Mouse (Mus musculus): ENCODE data around the gene Kat6b.
"Not testable (repeated sequence)": the region's sequence is repeated elsewhere in the genome, so short reads cannot be mapped to it uniquely, and the experiment has no call there.

Kat6b gene
- long read RNA-seq, experiment 1, partial matches to known transcripts = 0 of 5 reads
- long read RNA-seq, experiment 1, other reads (novel, unspliced or antisense) = 5 of 5 reads
- long read RNA-seq, experiment 2, partial matches to known transcripts = 1 of 7 reads
- long read RNA-seq, experiment 2, other reads (novel, unspliced or antisense) = 6 of 7 reads

- intact Hi-C loops (cut with DNase I) = no loop called here
Observed at GRCm38 (mm10) chr14:21481231-21481630, at the start of gene Kat6b. Kat6b (plus strand) TSS chr14:21481434.

DNA sequence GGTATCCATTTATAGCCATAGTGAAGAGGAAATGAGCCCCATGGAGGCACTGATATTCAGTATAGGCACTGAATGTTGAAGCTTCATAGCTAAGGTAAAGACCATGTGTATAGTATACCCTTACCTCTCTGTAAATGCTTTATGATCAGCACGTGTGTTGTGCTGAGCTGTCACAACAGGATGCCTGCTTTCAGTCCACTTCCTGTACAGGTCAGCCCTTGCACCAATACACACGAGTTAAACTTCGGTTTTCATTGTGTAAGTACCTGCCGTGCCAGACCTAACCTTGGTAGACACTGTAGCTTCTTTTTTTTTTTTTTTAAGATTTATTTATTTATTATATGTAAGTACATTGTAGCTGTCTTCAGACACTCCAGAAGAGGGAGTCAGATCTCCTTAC lies 47.8 kb upstream of the Kat6b start:
- intact Hi-C loops (cut with DNase I) = no loop called here

DNA sequence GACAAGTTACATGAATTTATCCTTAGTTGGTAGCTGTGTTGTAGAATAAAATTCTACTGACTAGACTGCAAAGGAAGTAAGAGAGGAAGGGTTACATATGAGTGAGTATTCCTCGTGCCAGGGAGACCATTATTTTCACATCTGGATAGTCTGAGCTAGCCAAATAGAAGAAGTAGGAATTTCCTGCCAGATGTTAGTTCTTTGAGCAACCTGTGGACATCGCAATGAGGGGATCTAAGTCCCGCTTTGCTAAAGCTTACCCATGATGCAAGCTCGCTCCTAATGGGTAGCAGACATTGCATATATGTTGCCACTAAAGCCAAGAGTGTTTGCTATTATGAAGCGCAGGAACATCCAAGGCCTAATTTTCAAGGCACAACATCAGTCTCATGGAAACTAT lies 47.2 kb upstream of the Kat6b start:
- intact Hi-C loops (cut with DNase I) = no loop called here

DNA sequence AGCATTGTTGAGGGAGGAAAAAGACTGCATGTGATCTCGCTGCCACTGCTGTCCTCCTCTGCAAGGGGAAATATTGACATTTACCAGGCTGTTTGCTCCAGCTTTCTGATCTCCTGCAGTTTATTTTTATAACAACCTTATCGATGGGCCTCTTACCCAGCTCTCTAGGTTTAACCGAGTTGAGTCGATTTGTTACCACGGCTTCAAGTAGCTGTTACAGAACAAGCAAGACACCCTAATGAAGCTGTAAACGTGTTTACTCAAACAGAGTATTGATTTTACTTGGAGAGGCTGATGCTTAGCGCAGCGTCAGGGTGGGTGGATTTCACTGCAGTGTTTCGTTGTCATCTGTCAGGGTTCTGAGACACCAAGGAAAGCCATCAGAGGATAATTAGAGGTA lies 46.5 kb upstream of the Kat6b start:
- intact Hi-C loops (cut with DNase I) = no loop called here

DNA sequence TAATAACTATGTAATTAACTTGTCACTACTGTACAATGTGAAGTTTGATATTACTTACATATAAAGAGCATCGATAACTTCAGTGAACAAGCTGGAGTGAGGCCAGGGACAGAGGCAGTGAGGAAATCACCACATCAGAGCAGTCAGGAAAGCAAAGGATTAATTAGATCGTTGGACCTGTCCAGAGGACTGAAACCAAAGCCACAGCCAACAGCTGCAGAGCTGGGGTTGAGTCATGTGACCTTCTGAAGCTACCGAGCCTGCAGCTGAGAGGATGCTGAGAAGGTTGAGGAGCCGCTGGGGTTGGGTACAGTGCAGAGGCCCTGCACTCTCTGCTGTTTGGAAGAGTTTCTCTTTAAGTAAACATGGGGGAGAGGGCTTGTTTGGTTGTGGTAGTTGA lies 41.4 kb upstream of the Kat6b start:
- intact Hi-C loops (cut with DNase I) = no loop called here

DNA sequence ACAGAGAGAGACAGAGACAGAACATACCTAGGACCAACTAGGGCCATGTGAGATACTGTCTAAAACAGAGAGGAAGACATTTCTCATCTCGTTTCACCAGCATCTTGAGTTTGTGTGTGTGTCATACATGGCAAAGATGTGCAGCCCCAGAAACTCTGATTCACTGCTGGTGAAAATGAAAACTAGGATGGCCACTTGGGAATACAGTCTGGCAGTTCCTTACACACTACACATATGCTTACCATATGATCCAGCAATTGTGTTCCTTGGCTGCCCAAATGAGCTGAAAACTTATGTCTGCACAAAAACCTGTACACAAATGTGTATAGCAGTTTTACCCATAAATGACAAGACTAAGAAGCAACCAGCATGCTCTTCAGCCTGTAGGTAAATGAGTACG lies 40.7 kb upstream of the Kat6b start:
- intact Hi-C loops (cut with DNase I) = no loop called here

- intact Hi-C loops (cut with DNase I) = no loop called here
Observed at GRCm38 (mm10) chr14:21441772-21442533, 39.3 kb upstream of the Kat6b start.

- intact Hi-C loops (cut with DNase I) = no loop called here
Observed at GRCm38 (mm10) chr14:21452581-21452980, 28.7 kb upstream of the Kat6b start.

GRCm38 (mm10) chr14:21453896-21454295 lies 27.3 kb upstream of the Kat6b start:
- intact Hi-C loops (cut with DNase I) = no loop called here

DNA sequence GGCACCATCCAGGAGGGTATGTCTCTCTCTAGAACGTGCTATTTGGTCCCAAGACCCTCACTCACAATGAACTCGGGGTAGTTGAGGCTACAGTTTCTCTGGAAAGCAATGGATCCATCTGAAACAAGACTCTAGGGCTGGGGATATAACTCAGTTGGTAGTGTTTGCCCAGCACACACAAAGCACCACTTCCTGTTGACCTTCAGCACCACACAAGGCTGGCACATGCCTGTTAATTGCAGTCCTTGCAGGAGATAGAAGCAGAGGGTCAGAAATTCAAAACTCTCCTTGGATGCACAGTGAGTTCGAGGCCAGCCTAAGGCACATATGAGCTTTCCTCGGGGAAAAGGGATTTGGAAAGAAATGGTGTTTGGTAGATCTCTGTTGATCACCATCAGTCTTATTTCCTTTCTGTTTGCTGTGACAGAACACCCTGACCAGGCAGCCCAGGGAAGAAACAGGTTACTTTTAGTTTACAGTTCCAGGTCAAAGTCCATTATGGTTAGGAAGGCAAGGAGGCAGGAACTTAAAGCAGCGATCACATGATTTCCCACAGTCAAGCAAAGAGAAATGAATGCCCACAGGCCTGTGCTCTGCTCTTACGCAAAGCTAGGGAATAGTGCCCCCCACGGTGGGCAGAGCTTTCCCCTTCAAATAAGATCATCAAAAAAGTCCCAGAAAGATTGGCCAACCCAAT lies 25.4 kb upstream of the Kat6b start:
- intact Hi-C loops (cut with DNase I) = no loop called here

DNA sequence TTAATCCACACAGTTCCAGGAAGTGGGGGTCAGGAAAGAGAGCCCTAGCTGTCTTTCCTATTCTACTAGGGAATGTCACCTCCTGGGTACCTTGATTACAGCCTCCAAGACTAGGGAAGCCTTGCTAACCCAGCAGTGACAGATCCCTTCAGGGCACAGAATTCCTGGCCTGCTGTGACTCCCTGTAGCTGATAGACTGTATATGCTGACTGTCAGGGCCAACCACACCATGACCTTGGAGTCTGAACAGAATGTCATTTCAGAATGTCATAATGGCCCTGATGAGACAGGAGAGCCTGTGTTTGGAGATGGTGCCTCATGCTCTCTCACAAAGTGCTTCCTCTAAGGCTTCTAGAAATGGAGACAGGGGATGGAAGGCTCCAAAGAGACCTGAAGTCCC lies 24.7 kb upstream of the Kat6b start:
- intact Hi-C loops (cut with DNase I) = no loop called here

GRCm38 (mm10) chr14:21457876-21458275 lies 23.4 kb upstream of the Kat6b start:
- intact Hi-C loops (cut with DNase I) = no loop called here

GRCm38 (mm10) chr14:21458696-21459095 lies 22.5 kb upstream of the Kat6b start:
- intact Hi-C loops (cut with DNase I) = no loop called here

- intact Hi-C loops (cut with DNase I) = no loop called here
Observed at GRCm38 (mm10) chr14:21459163-21459562, 22.1 kb upstream of the Kat6b start.

GRCm38 (mm10) chr14:21462398-21462797 lies 18.8 kb upstream of the Kat6b start:
- intact Hi-C loops (cut with DNase I) = no loop called here

DNA sequence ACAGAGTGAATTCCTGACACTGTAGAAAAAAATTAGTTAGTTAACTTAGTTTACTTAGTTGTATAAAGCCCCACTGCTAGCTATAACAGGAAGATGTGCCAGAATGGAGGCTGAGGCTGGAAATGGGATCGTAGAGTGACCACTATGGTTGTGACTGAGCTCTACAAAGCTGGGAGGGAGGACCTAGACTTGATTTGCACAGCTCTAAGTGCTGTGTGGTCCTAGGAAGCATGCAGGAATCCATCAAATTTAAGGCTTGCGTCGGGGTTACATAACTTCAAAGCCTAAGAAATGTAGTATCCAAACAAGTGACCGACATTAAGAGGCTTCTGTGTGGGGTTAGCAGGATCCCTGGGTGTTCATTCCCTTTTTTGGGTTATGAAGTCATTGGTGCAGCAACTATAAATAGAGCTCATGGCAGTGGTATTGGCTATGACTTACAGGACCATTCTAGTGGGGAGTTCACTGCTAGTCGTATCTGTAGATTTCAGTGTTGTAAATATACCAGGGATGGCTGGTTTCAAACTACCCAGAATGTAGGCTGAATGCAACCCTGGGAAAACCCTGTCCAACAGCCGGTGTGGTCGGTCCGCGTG lies 18.0 kb upstream of the Kat6b start:
- intact Hi-C loops (cut with DNase I) = no loop called here

GRCm38 (mm10) chr14:21470386-21470785 lies 10.8 kb upstream of the Kat6b start:
- intact Hi-C loops (cut with DNase I) = no loop called here

GRCm38 (mm10) chr14:21471975-21472374 lies 9.3 kb upstream of the Kat6b start:
- intact Hi-C loops (cut with DNase I) = no loop called here

- intact Hi-C loops (cut with DNase I) = not testable (repeated sequence)
Observed at GRCm38 (mm10) chr14:21474593-21475132, 6.6 kb upstream of the Kat6b start.

DNA sequence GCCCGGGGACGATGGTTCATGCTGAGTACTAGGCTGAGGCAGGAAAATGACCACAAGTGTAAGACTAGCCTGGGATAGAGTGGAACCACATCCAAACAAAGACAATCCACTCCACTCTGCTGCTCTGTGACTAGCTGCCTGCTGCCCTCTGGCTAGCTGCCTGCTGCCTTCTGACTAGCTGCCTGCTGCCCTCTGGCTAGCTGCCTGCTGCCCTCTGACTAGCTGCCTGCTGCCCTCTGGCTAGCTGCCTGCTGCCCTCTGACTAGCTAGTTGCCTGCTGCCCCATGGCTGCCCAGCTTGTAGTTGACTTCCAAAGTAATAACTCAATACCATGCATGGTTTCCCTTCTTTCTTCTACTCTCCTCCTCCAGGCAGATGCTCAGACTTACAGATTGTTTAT lies 4.1 kb upstream of the Kat6b start:
- intact Hi-C loops (cut with DNase I) = no loop called here

DNA sequence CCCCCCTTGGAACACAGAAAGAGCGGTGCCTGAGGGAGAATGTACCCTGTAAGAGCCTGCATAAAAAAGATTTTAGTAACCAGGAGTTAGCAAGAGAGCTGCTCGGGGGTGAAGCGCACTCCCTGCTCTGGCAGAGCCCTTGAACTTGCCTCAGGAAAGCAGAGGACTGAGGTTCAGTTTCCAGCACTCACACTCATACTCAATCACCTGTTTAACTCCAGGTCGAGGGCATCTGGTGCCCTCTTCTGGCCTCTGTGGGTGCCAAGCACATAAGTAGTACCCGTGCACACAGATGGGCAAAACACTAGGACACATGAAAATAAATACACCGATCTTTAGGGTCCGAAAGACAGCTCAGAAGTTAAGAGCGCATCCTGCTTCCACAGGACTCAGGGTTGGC lies 1.7 kb upstream of the Kat6b start:
- intact Hi-C loops (cut with DNase I) = no loop called here

GRCm38 (mm10) chr14:21480191-21480590 lies 1.0 kb upstream of the Kat6b start:
- intact Hi-C loops (cut with DNase I) = no loop called here

Data from adrenal gland (tissue).